Mouse (Mus musculus): ENCODE data around the gene Acvr1b.

GRCm38 (mm10) chr15:101244012-101244411 is 70.1 kb downstream of the Acvr1b start:
- TF ChIP-seq POLR2A (IDR thresholded peaks at IDR 0.05; ENCODE audit: insufficient read length, low read depth) (no peak), MYOD1 (IDR thresholded peaks at IDR 0.05; ENCODE audit: control insufficient read depth in 1 of 3, insufficient read length in 2 of 3, low read depth in 2 of 3) (no peak), USF1 (IDR thresholded peaks at IDR 0.05; ENCODE audit: low read depth) (no peak), CEBPB (IDR thresholded peaks at IDR 0.05; ENCODE audit: insufficient read depth, poor library complexity, severe bottlenecking) (no peak), MAX (IDR thresholded peaks at IDR 0.05; ENCODE audit: low read depth) (no peak)

Data from myocyte (in vitro differentiated cells).